In the genomic region with DNA sequence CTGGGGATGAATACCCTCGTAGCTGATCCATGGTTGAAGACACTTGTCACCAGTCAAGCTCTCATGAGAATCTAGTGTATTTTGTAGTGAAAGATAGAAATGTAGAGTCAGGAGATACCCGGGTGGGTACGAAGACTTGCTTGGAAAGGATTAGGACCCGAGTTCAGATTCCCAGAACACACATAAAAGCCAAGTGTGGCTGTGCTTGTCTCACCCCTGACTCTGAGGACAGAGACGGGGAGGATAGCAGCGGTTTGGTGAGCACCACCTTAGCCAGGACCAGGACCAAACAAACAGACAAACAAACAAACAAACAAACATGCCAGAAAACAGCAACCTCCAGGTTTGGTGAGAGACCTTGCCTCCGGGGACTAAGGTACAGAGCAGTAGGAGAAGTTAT, we compare ENCODE assay signal across 17 mouse cellular contexts.
"Had no signal": no experiment of that assay in that cellular context is flagged by ENCODE, and none has a peak within 500 bp of the region (broad histone marks: within the 10 kb centered on the region; RNA-seq: fewer than 3 reads in every experiment).

No protein-coding gene starts in this region.

- H3K4me1 ChIP-seq: neural tube, embryonic 12.5 days; neural tube, embryonic 13.5 days; stomach, embryonic 15.5 days had no signal

- H3K4me3 ChIP-seq: neural tube, embryonic 12.5 days; neural tube, embryonic 13.5 days; neural tube, embryonic 15.5 days; stomach, embryonic 15.5 days had no signal

- H3K36me3 ChIP-seq: neural tube, embryonic 12.5 days; neural tube, embryonic 13.5 days; neural tube, embryonic 15.5 days; stomach, embryonic 15.5 days had no signal

- H3K27me3 ChIP-seq: neural tube, embryonic 12.5 days; neural tube, embryonic 13.5 days; neural tube, embryonic 15.5 days; stomach, embryonic 15.5 days had no signal

- DNase-seq: retina, postnatal 1 day; right cerebral cortex, adult 18-20 months; right cerebral cortex, postnatal 14 days; right cerebral cortex, postnatal 25 days; right cerebral cortex, postnatal 4 days; spleen, adult 18-20 months; thymus, adult 18-20 months; thymus, adult 2 months; thymus, postnatal 14 days; thymus, postnatal 25 days; thymus, postnatal 36 days; thymus, postnatal 4 days had no signal

- H3K27ac ChIP-seq: neural tube, embryonic 12.5 days; neural tube, embryonic 13.5 days; neural tube, embryonic 15.5 days; stomach, embryonic 15.5 days; stomach, postnatal 0 days had no signal

- H3K9me3 ChIP-seq: neural tube, embryonic 12.5 days; neural tube, embryonic 15.5 days; stomach, embryonic 15.5 days had no signal
